Mouse (Mus musculus) lung, postnatal 25 days (tissue): ENCODE results near the gene Myocd.

Source experiments
- DNase-seq: peaks from one replicate; pipeline ENCODE4 v3.0.0; 2022; ENCODE audit warnings: low spot score

Gene Myocd

GRCm38 (mm10) chr11:65269851-65270473 is at the start of gene Myocd:
Gene Myocd, minus strand, starts transcription at chr11:65269989.
- no peak for DNase-seq

GRCm38 (mm10) chr11:65303824-65304223 is 34.0 kb upstream of the Myocd start:
- DNase-seq = no peak

GRCm38 (mm10) chr11:65294128-65294833 is 24.5 kb upstream of the Myocd start:
- DNase-seq = no peak

DNA sequence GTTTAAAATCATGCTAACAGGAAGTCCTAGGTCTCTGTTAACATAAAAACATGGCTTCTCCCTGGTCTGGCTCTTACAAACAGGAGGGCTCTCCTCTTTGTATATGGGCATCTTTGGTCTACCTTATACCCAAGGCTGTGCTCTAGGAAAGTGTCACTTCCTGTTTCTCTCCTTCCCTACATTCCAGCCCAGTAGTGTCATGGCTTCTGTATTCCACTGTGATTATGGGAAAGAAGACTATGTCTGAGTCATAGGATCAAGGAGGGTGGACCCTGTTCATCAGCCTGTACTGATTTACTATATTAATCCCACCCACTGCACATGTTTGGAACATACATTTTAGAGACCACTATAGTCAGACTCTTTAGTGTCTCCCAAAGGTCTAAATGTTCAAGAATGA is 23.2 kb upstream of the Myocd start:
- DNase-seq = no peak

GRCm38 (mm10) chr11:65287706-65288105 is 17.9 kb upstream of the Myocd start:
- no peak for DNase-seq

GRCm38 (mm10) chr11:65286211-65286610 is 16.4 kb upstream of the Myocd start:
- no peak for DNase-seq

- DNase-seq = no peak
These were observed 5.7 kb upstream of the Myocd start for GRCm38 (mm10) chr11:65275441-65275840.

- DNase-seq = no peak
These were observed 1.2 kb upstream of the Myocd start for GRCm38 (mm10) chr11:65271000-65271399.

DNA sequence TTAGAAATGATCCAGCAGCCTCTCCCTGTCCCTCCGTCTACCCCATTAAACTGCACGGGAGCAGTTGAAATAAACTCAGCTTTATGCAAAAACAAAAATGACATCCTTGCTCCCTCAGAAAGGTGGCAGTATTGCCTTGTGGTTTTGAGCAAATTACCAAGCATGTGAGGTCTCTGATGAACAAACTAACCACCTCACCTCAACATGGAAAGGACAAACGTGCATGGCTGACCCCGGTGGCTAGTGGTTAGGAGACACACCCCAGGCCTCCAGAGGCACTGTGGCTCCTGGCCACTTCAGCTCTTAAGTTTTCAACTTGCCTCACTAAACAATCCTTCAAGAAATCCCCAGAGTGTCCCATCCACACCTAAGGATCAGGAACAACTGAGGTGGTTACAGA is 1.5 kb downstream of the Myocd start:
- peak; percentile 11 for DNase-seq

GRCm38 (mm10) chr11:65263466-65263865 is 6.3 kb downstream of the Myocd start:
- DNase-seq = no peak

DNA sequence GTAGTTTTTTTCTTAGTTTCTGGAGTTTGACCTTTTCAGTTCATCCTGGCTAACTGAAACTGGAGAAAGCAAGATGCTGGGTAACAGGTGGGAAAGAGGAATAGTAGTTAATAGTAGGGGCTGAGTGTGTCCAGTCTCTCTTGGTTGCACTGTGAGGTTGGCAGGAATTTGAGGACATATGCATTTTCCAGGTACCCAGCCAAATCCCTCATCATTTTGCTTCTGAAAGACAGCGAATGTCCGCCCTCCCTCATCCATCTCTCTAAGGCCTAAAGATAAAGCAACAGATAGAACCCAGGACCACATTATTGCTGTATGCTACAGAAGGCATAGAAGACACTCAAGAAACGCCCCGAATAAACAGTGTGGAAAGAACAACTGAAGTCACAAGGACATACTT is 10.8 kb downstream of the Myocd start:
- DNase-seq = no peak

GRCm38 (mm10) chr11:65256143-65256542 is 13.6 kb downstream of the Myocd start:
- DNase-seq = no peak

DNA sequence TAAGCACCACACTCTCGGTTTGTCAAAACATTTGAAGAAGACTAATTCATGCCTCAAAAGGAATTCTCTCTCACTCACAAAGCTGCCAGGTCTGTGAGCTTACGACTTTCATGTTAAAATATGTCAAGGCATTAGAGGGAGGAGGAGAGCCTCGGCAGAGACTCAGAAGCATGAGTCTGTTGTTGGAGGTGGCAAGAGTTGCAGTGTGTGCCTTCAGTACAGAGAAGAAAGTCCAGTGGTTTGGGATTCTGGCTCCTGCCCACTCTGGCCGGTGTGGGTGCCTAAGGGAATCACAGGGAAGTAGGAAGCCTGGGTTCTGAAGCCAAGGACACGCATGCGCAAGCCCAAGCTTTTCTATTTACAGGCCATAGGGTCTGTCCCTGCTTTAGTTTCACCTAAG is 14.2 kb downstream of the Myocd start:
- no peak for DNase-seq

DNA sequence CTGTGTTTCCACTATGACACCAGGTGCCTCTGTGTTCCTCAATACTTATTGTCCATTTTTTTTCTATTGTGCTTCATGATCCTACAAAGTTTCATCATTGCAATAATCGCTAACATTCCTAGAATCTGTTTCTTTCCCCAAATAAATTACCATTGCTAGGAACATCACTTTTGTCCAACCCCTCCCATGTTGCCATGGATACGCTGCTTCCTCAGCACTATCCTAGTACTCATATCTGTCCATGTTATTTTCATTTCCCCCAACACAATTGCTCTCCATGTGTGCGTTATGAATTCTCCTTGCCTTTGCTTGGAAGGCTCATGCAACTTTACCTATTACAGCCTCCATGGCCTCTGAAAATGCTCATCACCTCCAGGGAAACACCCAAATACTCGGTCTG is 19.4 kb downstream of the Myocd start:
- DNase-seq = no peak

- DNase-seq = no peak
These were observed 23.3 kb downstream of the Myocd start for GRCm38 (mm10) chr11:65246301-65247054.

GRCm38 (mm10) chr11:65243593-65243992 is 26.2 kb downstream of the Myocd start:
- no peak for DNase-seq

- no peak for DNase-seq
These were observed 29.3 kb downstream of the Myocd start for GRCm38 (mm10) chr11:65240521-65240920.

- no peak for DNase-seq
These were observed 31.9 kb downstream of the Myocd start for GRCm38 (mm10) chr11:65237896-65238295.

GRCm38 (mm10) chr11:65236907-65237306 is 32.9 kb downstream of the Myocd start:
- DNase-seq = no peak

DNA sequence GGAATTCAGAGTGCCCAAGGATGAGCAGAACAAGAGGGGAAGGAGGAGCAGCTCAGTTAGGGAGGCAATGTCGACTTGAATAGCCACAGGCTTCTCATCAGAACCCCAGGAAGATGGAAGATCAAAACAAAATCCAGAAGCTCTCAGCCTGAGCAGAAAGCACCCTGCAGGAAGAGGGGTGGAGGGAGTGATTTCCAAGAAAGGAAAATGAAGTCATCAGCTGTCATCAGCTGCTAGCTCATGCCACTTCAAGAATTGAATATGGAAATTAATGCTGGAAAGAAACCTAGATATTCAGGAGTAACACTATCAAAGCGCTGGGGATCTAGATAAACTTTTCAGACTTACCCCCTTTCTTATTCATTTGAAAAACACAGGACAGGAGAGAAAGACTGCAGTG is 34.4 kb downstream of the Myocd start:
- DNase-seq = no peak

DNA sequence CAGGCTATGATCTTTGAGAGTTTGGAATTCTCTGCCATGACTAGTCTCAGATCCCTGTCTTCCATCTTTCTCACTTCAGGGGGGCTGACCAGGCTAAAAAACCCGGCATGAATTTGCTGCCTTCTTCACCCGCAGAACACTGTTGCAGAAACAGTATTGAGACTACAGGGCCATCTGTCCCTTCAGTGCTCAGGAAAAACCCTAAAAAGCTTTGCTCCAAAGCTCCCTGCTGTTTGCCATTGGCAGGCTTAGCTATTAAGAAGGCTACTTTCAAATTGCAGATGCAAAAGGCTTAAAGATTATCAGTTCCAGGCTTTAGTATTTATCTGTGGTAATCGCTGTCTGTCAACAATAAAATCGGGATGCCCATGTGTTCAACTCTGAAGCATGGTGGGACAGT is 38.0 kb downstream of the Myocd start:
- DNase-seq = no peak

- no peak for DNase-seq
These were observed 43.0 kb downstream of the Myocd start for GRCm38 (mm10) chr11:65226766-65227165.

GRCm38 (mm10) chr11:65214954-65215629 is 54.7 kb downstream of the Myocd start:
- peak; percentile 81 for DNase-seq
